Mouse (Mus musculus): ENCODE measurements at regions not wholly inside any gene's neighbourhood (a gene's known extent, or its start where the extent isn't known, plus 50 kb on each side); places are given as distances from the start of the nearest gene placed in this dataset.

- no peak for ATAC-seq (ENCODE audit: low FRiP score)
- H3K4me3 ChIP-seq (replicated peaks): no peak overlapping the region
- H3K27ac ChIP-seq (replicated peaks): no peak overlapping the region
- WGBS: 84% methylated on average over 4 of the region's 4 CpGs
- H3K4me1 ChIP-seq: peaks cover under 1% of the 10 kb centered on the region; the same call in 1 of the 2 replicates
- no peak overlapping the region for H3K4me2 ChIP-seq
- H3K27me3 ChIP-seq (replicated peaks): no peaks in the 10 kb centered on the region
- no peaks in the 10 kb centered on the region for H3K36me3 ChIP-seq
- H3K9ac ChIP-seq (replicated peaks): no peak overlapping the region
- H3K9me3 ChIP-seq (replicated peaks): no peaks in the 10 kb centered on the region
Measured at GRCm38 (mm10) chr1:154027303-154027702, 127.3 kb upstream of the Teddm2 start.

DNA sequence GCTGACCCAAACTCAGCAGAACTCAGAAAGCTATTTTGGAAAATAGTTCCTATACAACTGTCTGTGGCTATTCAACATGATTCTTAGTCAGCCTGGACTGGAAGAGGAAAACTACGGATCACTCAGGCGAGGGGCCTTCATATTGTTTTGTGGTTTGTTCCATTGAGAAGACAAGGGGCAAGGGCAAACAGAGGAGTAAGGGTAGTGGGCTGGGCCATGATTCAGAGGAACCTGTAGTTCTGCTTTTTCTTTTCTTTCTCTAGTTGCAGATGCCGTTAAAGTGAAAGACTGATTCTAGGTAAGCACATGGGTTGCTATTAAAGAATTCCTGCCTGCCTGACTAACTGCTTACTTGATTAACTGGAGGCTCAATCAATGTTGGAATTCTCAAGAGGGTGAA, 129.8 kb upstream of the Teddm2 start:
- H3K36me3 ChIP-seq: no peaks in the 10 kb centered on the region
- H3K27ac ChIP-seq (replicated peaks): no peak overlapping the region
- 78% methylated on average over 3 of the region's 3 CpGs for WGBS
- H3K4me2 ChIP-seq: no peak overlapping the region
- H3K4me1 ChIP-seq: peaks cover 6% of the 10 kb centered on the region; the same call in 1 of the 2 replicates
- no peak for ATAC-seq (ENCODE audit: low FRiP score)
- H3K9ac ChIP-seq (replicated peaks): no peak overlapping the region
- H3K27me3 ChIP-seq (replicated peaks): no peaks in the 10 kb centered on the region
- no peaks in the 10 kb centered on the region for H3K9me3 ChIP-seq (replicated peaks)
- H3K4me3 ChIP-seq (replicated peaks): no peak overlapping the region

DNA sequence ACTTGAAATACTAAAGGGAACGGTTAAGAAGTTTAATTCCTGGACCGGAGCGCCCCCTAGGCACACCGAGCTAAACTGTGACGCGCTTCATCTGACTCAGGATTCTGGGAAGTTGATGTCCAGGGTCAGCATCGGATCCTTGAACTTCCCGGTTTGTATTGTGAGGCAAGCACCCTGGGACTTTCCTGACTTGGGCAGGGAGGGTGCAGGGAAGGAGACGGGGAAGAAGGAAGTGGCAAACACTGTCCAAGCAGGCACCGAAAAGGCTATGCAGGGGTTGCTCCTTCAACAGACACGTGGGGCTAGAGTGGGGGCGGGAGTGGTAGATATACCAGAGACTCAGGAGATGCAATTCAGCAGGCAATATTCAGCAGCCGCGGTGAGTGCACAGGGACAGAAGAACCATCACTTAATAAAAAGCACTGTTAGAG, 132.7 kb upstream of the Teddm2 start:
- Histone ChIP-seq H3K9me3 (replicated peaks) (no peaks in the 10 kb centered on the region), H3K9ac (replicated peaks) (no peak overlapping the region), H3K4me2 (peak overlapping the region; percentile 29), H3K27me3 (replicated peaks) (no peaks in the 10 kb centered on the region), H3K36me3 (no peaks in the 10 kb centered on the region), H3K4me3 (replicated peaks) (no peak overlapping the region), H3K4me1 (peaks cover 6% of the 10 kb centered on the region; the same call in 1 of the 2 replicates), H3K27ac (replicated peaks) (no peak overlapping the region)
- no peak for ATAC-seq (ENCODE audit: low FRiP score)
- WGBS: 18% methylated on average over 14 of the region's 14 CpGs

GRCm38 (mm10) chr1:154033958-154034606, 134.1 kb upstream of the Teddm2 start:
- no peak overlapping the region for H3K9ac ChIP-seq (replicated peaks)
- H3K27me3 ChIP-seq (replicated peaks): no peaks in the 10 kb centered on the region
- H3K27ac ChIP-seq (replicated peaks): 0 out of 2 replicates have a peak overlapping the region, but pooled peaks have one; percentile 14
- peaks cover 6% of the 10 kb centered on the region; the same call in 1 of the 2 replicates for H3K4me1 ChIP-seq
- ATAC-seq (ENCODE audit: low FRiP score): no peak
- no peaks in the 10 kb centered on the region for H3K36me3 ChIP-seq
- H3K4me3 ChIP-seq (replicated peaks): no peak overlapping the region
- 77% methylated on average over 13 of the region's 13 CpGs for WGBS
- no peaks in the 10 kb centered on the region for H3K9me3 ChIP-seq (replicated peaks)
- no peak overlapping the region for H3K4me2 ChIP-seq

DNA sequence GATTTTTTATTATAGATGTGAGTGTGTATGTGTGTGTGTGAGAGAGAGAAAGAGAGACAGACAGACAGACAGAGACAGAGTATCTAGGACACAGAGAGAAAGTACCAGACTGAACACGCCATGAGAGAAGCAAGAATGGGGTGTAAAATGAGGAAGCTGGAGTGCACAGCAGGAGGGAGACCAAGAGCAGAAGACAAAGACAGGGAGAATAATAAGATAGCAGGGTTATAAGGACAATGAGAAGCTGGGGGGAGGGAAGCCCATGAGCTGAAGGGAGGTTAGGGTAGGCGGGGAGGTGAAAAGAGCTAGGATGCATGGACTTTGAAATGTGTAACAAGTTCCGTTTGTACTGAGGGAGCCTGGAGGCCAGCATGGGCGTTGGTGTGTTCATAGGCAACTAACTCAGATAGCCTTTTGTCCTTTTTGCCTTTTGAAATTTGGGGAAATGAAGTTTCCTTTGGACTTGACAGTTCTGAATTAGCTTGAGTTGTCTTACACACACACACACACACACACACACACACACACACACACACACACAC, 136.8 kb upstream of the Teddm2 start:
- WGBS: 21% methylated on average over 4 of the region's 4 CpGs

GRCm38 (mm10) chr1:154038241-154038640, 138.2 kb upstream of the Teddm2 start:
- H3K9ac ChIP-seq (replicated peaks): no peak overlapping the region
- no peaks in the 10 kb centered on the region for H3K9me3 ChIP-seq (replicated peaks)
- no peak overlapping the region for H3K4me2 ChIP-seq
- H3K36me3 ChIP-seq: no peaks in the 10 kb centered on the region
- H3K27ac ChIP-seq (replicated peaks): no peak overlapping the region
- 88% methylated on average over 2 of the region's 2 CpGs for WGBS
- no peaks in the 10 kb centered on the region for H3K4me1 ChIP-seq
- H3K27me3 ChIP-seq (replicated peaks): no peaks in the 10 kb centered on the region
- no peak overlapping the region for H3K4me3 ChIP-seq (replicated peaks)
- no peak for ATAC-seq (ENCODE audit: low FRiP score)

More for the DNA sequence above, 136.8 kb upstream of the Teddm2 start:
- no peaks in the 10 kb centered on the region for H3K36me3 ChIP-seq
- H3K4me2 ChIP-seq: no peak overlapping the region
- H3K27me3 ChIP-seq (replicated peaks): no peaks in the 10 kb centered on the region
- H3K9me3 ChIP-seq (replicated peaks): no peaks in the 10 kb centered on the region
- no peak overlapping the region for H3K27ac ChIP-seq (replicated peaks)
- no peak overlapping the region for H3K4me3 ChIP-seq (replicated peaks)
- no peak overlapping the region for H3K9ac ChIP-seq (replicated peaks)
- ATAC-seq (ENCODE audit: low FRiP score): no peak
- H3K4me1 ChIP-seq: peaks cover 6% of the 10 kb centered on the region; the same call in 1 of the 2 replicates

DNA sequence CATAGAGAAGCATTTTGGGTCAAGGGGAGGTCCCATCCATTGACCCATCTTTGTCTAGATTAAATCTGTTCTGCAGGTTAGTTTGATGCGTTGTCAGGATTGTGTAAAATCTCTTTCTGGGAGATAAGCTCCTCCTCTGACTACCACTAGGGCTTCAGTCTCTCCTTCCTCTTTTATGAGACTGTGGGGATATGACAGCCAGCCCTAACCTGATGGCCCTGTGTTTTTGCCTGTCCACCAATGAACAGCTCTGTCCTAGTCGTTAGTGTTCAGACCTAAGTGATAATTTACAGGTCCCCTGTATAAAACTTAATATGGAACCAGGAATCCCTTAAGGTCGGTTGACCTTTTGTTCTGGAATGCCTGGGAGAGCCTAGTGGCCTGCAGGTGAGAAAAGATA, 140.9 kb upstream of the Teddm2 start:
- Histone ChIP-seq H3K4me2 (no peak overlapping the region), H3K9me3 (replicated peaks) (no peaks in the 10 kb centered on the region), H3K9ac (replicated peaks) (no peak overlapping the region), H3K27me3 (replicated peaks) (no peaks in the 10 kb centered on the region), H3K4me3 (replicated peaks) (no peak overlapping the region), H3K36me3 (no peaks in the 10 kb centered on the region), H3K4me1 (no peaks in the 10 kb centered on the region), H3K27ac (replicated peaks) (no peak overlapping the region)
- no peak for ATAC-seq (ENCODE audit: low FRiP score)
- 81% methylated on average over 3 of the region's 3 CpGs for WGBS

DNA sequence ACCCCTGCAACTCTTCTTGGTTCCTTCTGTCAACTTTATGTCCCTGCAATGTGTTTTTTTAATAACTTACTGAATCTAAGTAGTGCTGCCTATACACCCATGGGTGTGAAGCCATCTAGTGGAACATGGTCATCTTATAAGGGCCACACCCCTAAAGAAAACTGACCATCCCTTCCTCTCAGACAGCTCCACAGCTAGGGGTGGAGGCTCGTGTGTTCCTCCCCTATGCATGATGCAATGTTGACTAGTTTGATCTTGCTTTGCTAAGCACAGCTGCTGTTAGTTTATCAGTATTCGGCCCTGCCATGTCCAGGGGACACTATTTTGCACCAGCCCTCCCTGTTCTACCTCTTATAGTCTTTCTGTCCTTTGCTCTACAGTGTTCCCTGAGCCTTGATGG, 142.9 kb upstream of the Teddm2 start:
- H3K27me3 ChIP-seq (replicated peaks): no peaks in the 10 kb centered on the region
- WGBS: 81% methylated on average over 2 of the region's 2 CpGs
- no peaks in the 10 kb centered on the region for H3K36me3 ChIP-seq
- H3K4me1 ChIP-seq: no peaks in the 10 kb centered on the region
- H3K9ac ChIP-seq (replicated peaks): no peak overlapping the region
- ATAC-seq (ENCODE audit: low FRiP score): no peak
- H3K27ac ChIP-seq (replicated peaks): no peak overlapping the region
- no peaks in the 10 kb centered on the region for H3K9me3 ChIP-seq (replicated peaks)
- H3K4me2 ChIP-seq: no peak overlapping the region
- H3K4me3 ChIP-seq (replicated peaks): no peak overlapping the region

- Histone ChIP-seq H3K4me3 (replicated peaks) (no peak overlapping the region), H3K27ac (replicated peaks) (no peak overlapping the region), H3K4me2 (no peak overlapping the region), H3K27me3 (replicated peaks) (no peaks in the 10 kb centered on the region), H3K4me1 (no peaks in the 10 kb centered on the region), H3K9ac (replicated peaks) (no peak overlapping the region), H3K36me3 (no peaks in the 10 kb centered on the region), H3K9me3 (replicated peaks) (no peaks in the 10 kb centered on the region)
- 75% methylated on average over 4 of the region's 4 CpGs for WGBS
- peak; percentile 35; the same call in 1 of the 2 replicates for ATAC-seq (ENCODE audit: low FRiP score)
Measured at GRCm38 (mm10) chr1:154044712-154045111, 144.7 kb upstream of the Teddm2 start.

DNA sequence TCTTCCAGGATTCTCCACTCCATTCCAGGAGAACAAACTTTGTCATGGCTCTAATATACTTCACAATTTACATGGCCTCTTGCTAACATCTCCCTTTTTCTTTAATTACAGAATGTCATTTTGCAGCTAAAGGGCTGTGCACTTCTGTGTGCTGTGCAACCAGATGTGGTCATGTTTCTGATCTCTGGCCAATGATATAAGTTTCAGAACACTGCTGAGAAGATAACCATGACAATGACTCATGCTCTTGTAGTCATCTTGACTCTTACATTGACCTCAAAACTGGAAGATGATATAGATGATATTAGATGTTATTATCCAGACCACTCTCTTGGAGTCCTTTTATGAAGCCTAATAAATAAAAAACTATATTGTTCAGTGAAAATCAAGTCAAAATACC, 145.9 kb upstream of the Teddm2 start:
- no peaks in the 10 kb centered on the region for H3K9me3 ChIP-seq (replicated peaks)
- ATAC-seq (ENCODE audit: low FRiP score): no peak

GRCm38 (mm10) chr1:154053641-154054040, 147.3 kb upstream of the Zfp648 start:
- Histone ChIP-seq H3K4me3 (replicated peaks) (no peak overlapping the region), H3K9ac (replicated peaks) (no peak overlapping the region), H3K4me2 (no peak overlapping the region), H3K36me3 (no peaks in the 10 kb centered on the region), H3K27ac (replicated peaks) (no peak overlapping the region), H3K4me1 (no peaks in the 10 kb centered on the region), H3K9me3 (replicated peaks) (no peaks in the 10 kb centered on the region), H3K27me3 (replicated peaks) (no peaks in the 10 kb centered on the region)
- WGBS: 85% methylated on average over 7 of the region's 7 CpGs
- no peak for ATAC-seq (ENCODE audit: low FRiP score)

More for the DNA sequence above, 145.9 kb upstream of the Teddm2 start:
- Histone ChIP-seq H3K36me3 (no peaks in the 10 kb centered on the region), H3K4me2 (no peak overlapping the region), H3K27ac (replicated peaks) (no peak overlapping the region), H3K4me3 (replicated peaks) (no peak overlapping the region), H3K9ac (replicated peaks) (no peak overlapping the region), H3K4me1 (no peaks in the 10 kb centered on the region), H3K27me3 (replicated peaks) (no peaks in the 10 kb centered on the region)

DNA sequence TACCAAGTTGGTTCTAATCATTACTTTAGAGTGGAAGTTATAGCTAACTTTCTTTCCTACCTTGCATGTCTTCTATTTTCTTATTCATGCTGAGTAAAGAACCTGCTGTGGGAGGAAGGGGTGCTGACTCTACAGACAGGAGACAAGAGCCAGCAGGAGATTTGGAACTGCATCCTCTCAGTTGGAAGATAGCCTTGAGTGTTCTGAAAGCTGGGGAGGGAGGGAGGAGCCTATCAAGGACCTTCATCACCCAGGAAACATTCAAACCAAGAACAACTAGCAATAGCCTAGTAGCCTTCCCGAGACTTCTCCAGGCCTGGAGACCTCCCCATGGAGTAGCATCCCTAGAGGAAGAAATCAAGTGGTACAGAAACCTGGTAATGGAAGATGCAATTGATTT, 146.1 kb upstream of the Zfp648 start:
- H3K9ac ChIP-seq (replicated peaks): no peak overlapping the region
- ATAC-seq (ENCODE audit: low FRiP score): no peak
- no peak overlapping the region for H3K4me2 ChIP-seq
- no peaks in the 10 kb centered on the region for H3K9me3 ChIP-seq (replicated peaks)
- H3K4me3 ChIP-seq (replicated peaks): no peak overlapping the region
- H3K4me1 ChIP-seq: no peaks in the 10 kb centered on the region
- H3K36me3 ChIP-seq: no peaks in the 10 kb centered on the region
- H3K27ac ChIP-seq (replicated peaks): no peak overlapping the region
- 82% methylated on average over 1 of the region's 1 CpGs for WGBS
- no peaks in the 10 kb centered on the region for H3K27me3 ChIP-seq (replicated peaks)

Data from neural tube, embryonic 15.5 days (tissue).